Mouse (Mus musculus) splenic B cell, adult 2 months (primary cell): ENCODE measurements around the gene Diras2.
A peak's percentile ranks its signal among the peaks of the same experiment; 100 is the strongest.

ENCODE experiments used
- DNase-seq: peaks from one replicate; pipeline ENCODE4 v3.0.0-alpha.2; 2011; ENCODE audit warnings: low read depth, low spot score
- H3K27me3 ChIP-seq: 2 replicates; pipeline ENCODE4 v1.6.1; 2012; ENCODE audit warnings: mild to moderate bottlenecking, low read length, moderate library complexity, mixed read lengths; ENCODE audit not compliant: control insufficient read depth, poor library complexity, insufficient read depth, severe bottlenecking
- H3K36me3 ChIP-seq: 2 replicates; pipeline ENCODE4 v1.6.1; 2012; ENCODE audit warnings: mild to moderate bottlenecking, low read length, moderate library complexity, mixed read lengths; ENCODE audit not compliant: control insufficient read depth, poor library complexity, insufficient read depth, severe bottlenecking

Gene Diras2

GRCm38 (mm10) chr13:52531121-52531520 lies at the start of gene Diras2:
Gene Diras2 (minus strand): TSS chr13:52531279.
- peak; percentile 47 for DNase-seq
- Histone ChIP-seq H3K36me3 (no peaks in the 10 kb centered on the region), H3K27me3 (no peaks in the 10 kb centered on the region)

GRCm38 (mm10) chr13:52578776-52579175 lies 47.7 kb upstream of the Diras2 start:
- no peaks in the 10 kb centered on the region for H3K36me3 ChIP-seq
- no peak for DNase-seq
- no peaks in the 10 kb centered on the region for H3K27me3 ChIP-seq

GRCm38 (mm10) chr13:52577939-52578338 lies 46.9 kb upstream of the Diras2 start:
- no peak for DNase-seq
- Histone ChIP-seq H3K36me3 (no peaks in the 10 kb centered on the region), H3K27me3 (no peaks in the 10 kb centered on the region)

GRCm38 (mm10) chr13:52577326-52577920 lies 46.3 kb upstream of the Diras2 start:
- Histone ChIP-seq H3K36me3 (no peaks in the 10 kb centered on the region), H3K27me3 (no peaks in the 10 kb centered on the region)
- DNase-seq: no peak

- Histone ChIP-seq H3K36me3 (no peaks in the 10 kb centered on the region), H3K27me3 (no peaks in the 10 kb centered on the region)
- DNase-seq: no peak
These were observed 45.8 kb upstream of the Diras2 start for GRCm38 (mm10) chr13:52576841-52577240.

GRCm38 (mm10) chr13:52576021-52576614 lies 45.0 kb upstream of the Diras2 start:
- Histone ChIP-seq H3K36me3 (no peaks in the 10 kb centered on the region), H3K27me3 (no peaks in the 10 kb centered on the region)
- peak; percentile 71 for DNase-seq

GRCm38 (mm10) chr13:52575483-52575882 lies 44.4 kb upstream of the Diras2 start:
- H3K27me3 ChIP-seq: no peaks in the 10 kb centered on the region
- no peak for DNase-seq

GRCm38 (mm10) chr13:52574311-52574710 lies 43.2 kb upstream of the Diras2 start:
- peak; percentile 66 for DNase-seq
- Histone ChIP-seq H3K27me3 (no peaks in the 10 kb centered on the region), H3K36me3 (no peaks in the 10 kb centered on the region)

More at GRCm38 (mm10) chr13:52575483-52575882, 44.4 kb upstream of the Diras2 start:
- H3K36me3 ChIP-seq: no peaks in the 10 kb centered on the region

- Histone ChIP-seq H3K36me3 (no peaks in the 10 kb centered on the region), H3K27me3 (no peaks in the 10 kb centered on the region)
- peak; percentile 97 for DNase-seq
These were observed 41.7 kb upstream of the Diras2 start for GRCm38 (mm10) chr13:52572451-52573446.

GRCm38 (mm10) chr13:52571591-52572384 lies 40.7 kb upstream of the Diras2 start:
- H3K36me3 ChIP-seq: no peaks in the 10 kb centered on the region
- peak; percentile 73 for DNase-seq
- no peaks in the 10 kb centered on the region for H3K27me3 ChIP-seq

GRCm38 (mm10) chr13:52570276-52570675 lies 39.2 kb upstream of the Diras2 start:
- H3K27me3 ChIP-seq: no peaks in the 10 kb centered on the region

GRCm38 (mm10) chr13:52569194-52569769 lies 38.2 kb upstream of the Diras2 start:
- DNase-seq: no peak

More at GRCm38 (mm10) chr13:52570276-52570675, 39.2 kb upstream of the Diras2 start:
- H3K36me3 ChIP-seq: no peaks in the 10 kb centered on the region
- no peak for DNase-seq

GRCm38 (mm10) chr13:52566777-52567176 lies 35.7 kb upstream of the Diras2 start:
- peak; percentile 41 for DNase-seq
- Histone ChIP-seq H3K36me3 (no peaks in the 10 kb centered on the region), H3K27me3 (no peaks in the 10 kb centered on the region)

More at GRCm38 (mm10) chr13:52569194-52569769, 38.2 kb upstream of the Diras2 start:
- Histone ChIP-seq H3K36me3 (no peaks in the 10 kb centered on the region), H3K27me3 (no peaks in the 10 kb centered on the region)

GRCm38 (mm10) chr13:52566188-52566760 lies 35.2 kb upstream of the Diras2 start:
- no peaks in the 10 kb centered on the region for H3K27me3 ChIP-seq
- DNase-seq: peak; percentile 66
- no peaks in the 10 kb centered on the region for H3K36me3 ChIP-seq
